Mouse (Mus musculus) embryonic facial prominence, embryonic 14.5 days (tissue): ENCODE results near the gene Zfp524. TPM values are rescaled to one million over a fixed set of nuclear protein-coding genes. Genes with fewer than 3 reads are reported as not detected.
"Not testable (repeated sequence)": the region's sequence is repeated elsewhere in the genome, so short reads cannot be mapped to it uniquely, and the experiment has no call there.

Experiments
- ATAC-seq: fragments of 200-750 bp; cut with Nextera tagmentation; 2 replicates; pipeline ENCODE4 v1.8.0; 2017; ENCODE audit warnings: low read depth, moderate number of reproducible peaks, moderate TSS enrichment
- DNase-seq: peaks from one replicate; pipeline ENCODE4 v3.0.0-alpha.2; 2015; ENCODE audit warnings: low spot score
- H3K27ac ChIP-seq: fragments of 300-500 bp; sonication (generic); replicated peaks from 2 replicates; pipeline ENCODE4 v1.5.1; 2014; ENCODE audit warnings: low read depth, mild to moderate bottlenecking, low read length, moderate library complexity
- H3K27me3 ChIP-seq: fragments of 300-500 bp; sonication (generic); replicated peaks from 2 replicates; pipeline ENCODE4 v1.6.1; 2014; ENCODE audit warnings: low read length; ENCODE audit not compliant: control insufficient read depth, insufficient read depth
- H3K36me3 ChIP-seq: fragments of 300-500 bp; sonication (generic); 2 replicates; pipeline ENCODE4 v1.6.1; 2014; ENCODE audit warnings: low read length, mixed read lengths; ENCODE audit not compliant: control insufficient read depth, insufficient read depth
- H3K4me1 ChIP-seq: fragments of 300-500 bp; sonication (generic); 2 replicates; pipeline ENCODE4 v1.6.1; 2014; ENCODE audit warnings: antibody characterized with exemption, low read length; ENCODE audit not compliant: control insufficient read depth, insufficient read depth
- H3K4me2 ChIP-seq: fragments of 300-500 bp; sonication (generic); 2 replicates; pipeline ENCODE4 v1.6.1; 2014; ENCODE audit warnings: low read depth, mild to moderate bottlenecking, low read length, moderate library complexity, mixed read lengths
- H3K4me3 ChIP-seq: fragments of 300-500 bp; sonication (generic); 2 replicates; pipeline ENCODE4 v1.5.1; 2014; ENCODE audit warnings: low read depth, mild to moderate bottlenecking, low read length
- H3K9ac ChIP-seq: fragments of 300-500 bp; sonication (generic); 2 replicates; pipeline ENCODE4 v1.6.1; 2014; ENCODE audit warnings: low read depth, mild to moderate bottlenecking, low read length, moderate library complexity, mixed read lengths
- H3K9me3 ChIP-seq: fragments of 300-500 bp; sonication (generic); 2 replicates; pipeline ENCODE4 v1.6.1; 2016; ENCODE audit warnings: low read length; ENCODE audit not compliant: control insufficient read depth
- WGBS: fragments of 180-500 bp; shearing (Covaris S2); extraction: QIAGEN DNeasy Blood & Tissue Kit; methylation state at CpG from one replicate; pipeline ENCODE4 v1.1.7; 2014; 5-methylcytosine and 5-hydroxymethylcytosine counted together
- polyA plus RNA-seq: library from polyadenylated mRNA; unstranded; fragments of >200 nt; fragmentation: Nextera tagmentation; extraction: Ambion mirVana; gene quantifications from 2 replicates; pipeline ENCODE4 v1.2.1, GENCODE M21; 2014

The Zfp524 gene
- polyA plus RNA-seq, 1 experiment from 2014 or later: 16.5 TPM

DNA sequence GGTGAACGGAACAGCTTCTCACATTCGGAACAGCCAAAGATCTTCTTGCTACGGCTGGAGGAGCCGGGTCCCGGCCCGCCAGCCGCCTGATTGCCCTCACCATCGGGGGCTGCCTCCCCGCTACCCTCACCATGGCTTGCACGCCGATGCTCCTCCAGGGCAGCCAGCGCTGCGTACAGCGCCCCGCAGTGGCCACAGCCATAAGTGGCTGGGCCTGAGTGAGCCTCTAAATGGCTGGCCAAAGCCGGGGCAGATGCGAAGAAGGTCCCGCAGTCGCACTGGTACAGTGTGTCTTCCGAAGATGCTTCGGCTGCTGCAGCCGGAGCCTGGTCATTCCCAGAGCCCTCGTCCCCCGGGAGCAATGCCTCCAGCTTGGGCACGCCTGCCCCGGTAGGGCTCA is 6.0 kb upstream of the Zfp524 start:
- WGBS: 98% methylated on average over 25 of the region's 26 CpGs
- peaks cover 65% of the 10 kb centered on the region for H3K36me3 ChIP-seq
- no peak overlapping the region for H3K4me3 ChIP-seq
- H3K27ac ChIP-seq: no peak overlapping the region
- ATAC-seq (no peak), DNase-seq (no peak)
- no peaks in the 10 kb centered on the region for H3K9me3 ChIP-seq
- no peaks in the 10 kb centered on the region for H3K27me3 ChIP-seq
- no peak overlapping the region for H3K9ac ChIP-seq
- no peaks in the 10 kb centered on the region for H3K4me1 ChIP-seq
- no peak overlapping the region for H3K4me2 ChIP-seq

DNA sequence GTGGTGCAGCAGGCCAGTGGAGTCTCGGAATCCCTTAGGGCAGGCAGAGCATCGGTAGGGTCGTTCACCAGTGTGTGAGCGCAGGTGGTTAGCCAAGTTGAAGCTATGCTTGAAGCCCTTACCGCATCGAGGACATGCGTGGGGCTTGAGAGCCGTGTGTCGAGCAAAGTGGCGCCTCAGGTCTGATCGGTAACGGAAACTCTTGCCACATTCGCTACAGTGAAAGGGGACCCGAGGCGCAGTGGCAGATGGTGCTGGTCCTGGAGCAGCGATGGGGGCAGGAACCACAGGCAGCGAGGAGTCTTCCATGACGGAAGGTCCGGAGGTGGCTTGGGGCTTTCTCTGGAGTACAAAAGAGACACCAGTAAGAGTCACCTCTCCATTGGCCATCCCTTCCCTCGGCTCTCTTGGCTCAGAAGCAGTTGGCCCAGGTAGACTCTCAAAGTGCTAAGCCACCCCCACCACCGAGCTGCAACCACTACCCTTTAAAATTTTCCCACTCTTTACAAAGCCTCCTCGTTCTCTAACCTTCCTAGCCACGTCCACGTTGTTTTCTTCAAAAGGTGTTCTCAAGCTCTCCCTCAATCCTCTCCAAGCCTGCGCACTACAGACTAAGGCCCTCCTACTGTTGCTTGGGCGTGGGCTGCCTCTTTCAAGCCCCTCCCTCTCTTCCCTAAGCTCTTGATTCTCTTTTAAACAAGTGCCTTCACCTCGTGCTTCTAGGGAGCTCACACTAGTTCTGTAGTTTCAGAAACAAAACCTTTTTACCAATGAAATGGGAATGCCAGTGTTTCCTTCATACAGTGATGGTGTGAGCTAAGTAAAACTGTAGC is 1.3 kb upstream of the Zfp524 start:
- ATAC-seq: no peak
- Histone ChIP-seq H3K36me3 (peaks cover 52% of the 10 kb centered on the region), H3K9ac (no peak overlapping the region)

DNA sequence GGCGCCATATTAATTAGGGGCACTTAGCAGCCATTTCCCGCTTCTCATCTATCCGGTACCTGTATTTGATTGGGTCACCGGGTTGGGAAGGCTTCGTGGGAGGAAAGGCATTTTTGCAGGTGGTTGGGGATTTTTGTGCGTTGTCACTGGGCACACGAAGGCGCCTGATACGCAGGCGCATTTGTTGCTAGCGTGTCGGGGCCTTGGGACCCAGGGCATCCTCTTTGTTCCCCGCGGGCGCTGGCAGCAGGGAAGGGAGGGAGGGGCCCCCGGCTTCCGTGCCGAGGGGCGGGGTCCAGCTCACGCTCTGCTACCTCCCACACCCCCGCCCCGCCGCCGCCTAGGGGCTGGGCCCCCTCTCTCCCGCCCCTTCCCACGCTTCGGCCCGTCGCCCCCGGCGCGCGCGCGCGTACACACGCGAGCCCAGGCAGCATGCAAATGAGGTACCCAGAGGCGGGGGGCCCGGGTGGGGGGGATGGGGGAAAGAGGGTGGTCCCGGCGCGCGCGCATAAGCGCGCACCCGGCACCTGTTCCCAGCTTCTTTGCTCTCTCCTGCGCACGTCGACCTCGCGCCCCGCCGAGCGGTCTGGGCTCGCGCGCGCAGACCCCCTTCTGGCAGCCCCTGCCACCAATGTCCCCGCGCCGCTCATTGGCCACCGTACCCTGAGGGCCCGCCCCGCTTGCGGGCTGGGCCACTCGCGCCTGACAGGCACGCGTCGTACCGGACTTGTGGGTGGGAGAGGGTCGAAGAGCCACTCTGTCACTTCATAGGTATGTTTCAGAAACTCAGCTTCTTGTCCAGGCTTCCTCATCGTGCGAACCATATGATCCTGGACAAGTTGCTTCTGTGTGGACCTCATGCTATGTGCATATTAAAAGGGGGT is 1.1 kb downstream of the Zfp524 start, which contains the start of gene Gm44973:
TSS of gene Gm44973 (plus strand) at position 379 of the 884 bp plus-strand sequence.
- 1% methylated on average over 43 of the region's 76 CpGs for WGBS
- peak; percentile 65 for ATAC-seq
- H3K27ac ChIP-seq: peak within 1 kb of the TSS; percentile 97

More for the DNA sequence above, 1.3 kb upstream of the Zfp524 start:
- Histone ChIP-seq H3K27me3 (no peaks in the 10 kb centered on the region), H3K4me2 (peak overlapping the region; percentile 61), H3K9me3 (no peaks in the 10 kb centered on the region), H3K4me1 (peaks cover 3% of the 10 kb centered on the region; the same call in 1 of the 2 replicates), H3K27ac (no peak overlapping the region), H3K4me3 (peak overlapping the region; percentile 63; the same call in 1 of the 2 replicates)
- 89% methylated on average over 25 of the region's 27 CpGs for WGBS
- no peak for DNase-seq

GRCm38 (mm10) chr7:5016057-5016456 is 1.8 kb downstream of the Zfp524 start:
- DNase-seq (no peak), ATAC-seq (no peak)
- peak overlapping the region; percentile 63 for H3K4me3 ChIP-seq
- H3K9me3 ChIP-seq: no peaks in the 10 kb centered on the region
- WGBS: 64% methylated on average over 3 of the region's 3 CpGs
- H3K36me3 ChIP-seq: peaks cover 26% of the 10 kb centered on the region
- H3K4me1 ChIP-seq: peaks cover 6% of the 10 kb centered on the region
- H3K9ac ChIP-seq: peak overlapping the region; percentile 75; the same call in 1 of the 2 replicates
- H3K27ac ChIP-seq: peak overlapping the region; percentile 97
- peak overlapping the region; percentile 78 for H3K4me2 ChIP-seq
- H3K27me3 ChIP-seq: no peaks in the 10 kb centered on the region

More for the DNA sequence above, 1.1 kb downstream of the Zfp524 start, which contains the start of gene Gm44973:
- peak; percentile 97 for DNase-seq
- H3K9ac ChIP-seq: peak within 1 kb of the TSS; percentile 88
- H3K4me1 ChIP-seq: peaks cover 3% of the 10 kb centered on the region; the same call in 1 of the 2 replicates
- H3K9me3 ChIP-seq: no peaks in the 10 kb centered on the region
- H3K4me2 ChIP-seq: peak within 1 kb of the TSS; percentile 78
- peaks cover 33% of the 10 kb centered on the region for H3K36me3 ChIP-seq
- no peaks in the 10 kb centered on the region for H3K27me3 ChIP-seq
- peak within 1 kb of the TSS; percentile 63 for H3K4me3 ChIP-seq

- peaks cover 12% of the 10 kb centered on the region for H3K4me1 ChIP-seq
- no peak overlapping the region for H3K27ac ChIP-seq
- no peak for DNase-seq
- H3K4me3 ChIP-seq: no peak overlapping the region
- peaks cover 19% of the 10 kb centered on the region for H3K36me3 ChIP-seq
- WGBS: 93% methylated on average over 2 of the region's 2 CpGs
- no peak overlapping the region for H3K4me2 ChIP-seq
- H3K27me3 ChIP-seq: no peaks in the 10 kb centered on the region
- no peak overlapping the region for H3K9ac ChIP-seq
- no peaks in the 10 kb centered on the region for H3K9me3 ChIP-seq
- no peak for ATAC-seq
Observed at GRCm38 (mm10) chr7:5016920-5017319, 2.7 kb downstream of the Zfp524 start.

DNA sequence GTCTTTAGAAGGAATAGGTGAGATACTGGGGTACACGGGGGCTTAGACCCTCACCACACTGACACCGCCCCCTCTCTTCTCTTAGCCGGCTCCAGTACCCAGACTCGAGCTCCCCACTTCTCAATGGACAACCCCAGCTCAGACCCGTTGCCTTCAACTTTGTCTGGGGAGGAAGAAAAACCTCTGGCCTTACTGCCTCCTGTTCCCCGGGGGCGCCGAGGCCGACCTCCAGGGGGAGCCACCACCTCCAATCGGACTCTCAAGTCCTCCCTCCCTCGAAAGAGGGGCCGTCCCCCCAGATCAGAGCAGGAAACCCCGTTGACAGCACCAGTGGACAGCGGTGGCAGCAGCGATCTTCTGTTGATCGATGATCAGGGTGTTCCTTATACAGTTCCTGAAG is 3.1 kb downstream of the Zfp524 start:
- no peaks in the 10 kb centered on the region for H3K27me3 ChIP-seq
- no peak for ATAC-seq
- H3K27ac ChIP-seq: no peak overlapping the region
- no peak overlapping the region for H3K9ac ChIP-seq
- H3K9me3 ChIP-seq: no peaks in the 10 kb centered on the region
- no peak overlapping the region for H3K4me2 ChIP-seq
- peaks cover 19% of the 10 kb centered on the region for H3K36me3 ChIP-seq
- no peak for DNase-seq
- WGBS: 90% methylated on average over 16 of the region's 16 CpGs
- H3K4me3 ChIP-seq: no peak overlapping the region
- peaks cover 12% of the 10 kb centered on the region for H3K4me1 ChIP-seq

DNA sequence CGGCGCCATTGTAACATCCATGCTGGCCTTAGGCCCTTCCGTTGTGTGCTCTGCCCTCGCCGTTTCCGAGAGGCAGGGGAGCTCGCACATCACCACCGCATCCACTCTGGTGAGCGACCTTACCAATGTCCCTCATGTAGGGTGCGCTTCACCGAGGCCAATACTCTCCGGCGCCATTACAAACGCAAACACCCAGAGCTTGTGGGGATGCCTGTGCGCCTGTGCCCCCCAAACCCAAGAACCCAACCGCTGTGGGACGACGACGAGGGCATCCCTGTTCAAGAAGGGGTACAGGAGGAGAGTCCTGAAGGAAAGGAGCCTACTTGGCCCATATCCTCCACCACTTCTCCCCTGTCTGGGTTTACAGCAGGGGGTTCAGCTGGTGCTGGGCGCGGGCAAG is 3.7 kb downstream of the Zfp524 start:
- H3K4me2 ChIP-seq: no peak overlapping the region
- H3K9ac ChIP-seq: no peak overlapping the region
- DNase-seq: no peak
- H3K4me1 ChIP-seq: peaks cover 12% of the 10 kb centered on the region
- peaks cover 20% of the 10 kb centered on the region for H3K36me3 ChIP-seq
- ATAC-seq: no peak
- H3K27ac ChIP-seq: no peak overlapping the region
- no peaks in the 10 kb centered on the region for H3K9me3 ChIP-seq
- no peaks in the 10 kb centered on the region for H3K27me3 ChIP-seq
- WGBS: 99% methylated on average over 21 of the region's 21 CpGs
- H3K4me3 ChIP-seq: no peak overlapping the region

DNA sequence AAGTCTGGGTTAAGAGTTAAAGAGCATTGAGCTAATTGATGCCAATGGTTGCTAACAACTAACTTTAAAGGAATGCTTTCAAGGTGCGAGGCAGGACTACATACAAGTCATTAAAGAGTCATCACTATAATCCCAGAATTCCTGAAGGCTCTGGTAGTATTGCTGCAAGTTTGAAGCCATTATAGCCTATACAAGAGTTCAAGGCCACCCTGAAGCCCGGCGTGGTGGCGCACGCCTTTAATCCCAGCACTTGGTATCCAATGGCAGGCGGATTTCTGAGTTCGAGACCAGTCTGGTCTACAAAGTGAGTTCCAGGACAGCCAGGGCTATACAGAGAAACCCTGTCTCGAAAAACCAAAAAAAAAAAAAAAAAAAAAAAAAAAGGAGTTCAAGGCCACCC is 5.4 kb downstream of the Zfp524 start:
- H3K9ac ChIP-seq: peak overlapping the region; percentile 94
- H3K36me3 ChIP-seq: peaks cover 36% of the 10 kb centered on the region
- not testable (repeated sequence) for H3K9me3 ChIP-seq, ATAC-seq, H3K27me3 ChIP-seq, DNase-seq
- peak overlapping the region; percentile 84 for H3K4me2 ChIP-seq
- H3K4me3 ChIP-seq: peak overlapping the region; percentile 92
- WGBS: 28% methylated on average over 8 of the region's 8 CpGs
- peak overlapping the region; percentile 93 for H3K27ac ChIP-seq
- H3K4me1 ChIP-seq: peaks cover 12% of the 10 kb centered on the region
